Mouse (Mus musculus): ENCODE measurements around the gene Tfrc. TPM values are rescaled to one million over a fixed set of nuclear protein-coding genes. Genes with fewer than 3 reads are reported as not detected.

Gene Tfrc
- 82.9 TPM for total RNA-seq (2023)

GRCm38 (mm10) chr16:32608712-32609400 lies at the start of gene Tfrc:
Gene Tfrc, plus strand, starts transcription at chr16:32608920.

GRCm38 (mm10) chr16:32643661-32644061 lies 34.9 kb downstream of the Tfrc start, which contains the start of gene Tnk2:
Gene Tnk2, plus strand, starts transcription at chr16:32643874.

Other genes with a start within 250 kb of the Tfrc start
- not detected for gene Tm4sf19, start 208.4 kb upstream of the Tfrc start, total RNA-seq (2023)
- gene Tctex1d2, start 189.2 kb upstream of the Tfrc start, total RNA-seq (2023): 2.1 TPM
- gene Pcyt1a, start 178.0 kb upstream of the Tfrc start, total RNA-seq (2023): 28.1 TPM
- not detected for gene Slc51a, start 121.0 kb upstream of the Tfrc start, total RNA-seq (2023)
- not detected for gene Zdhhc19, start 112.7 kb upstream of the Tfrc start, total RNA-seq (2023)
- 42.7 TPM for gene Tnk2, start 35.0 kb downstream of the Tfrc start, total RNA-seq (2023)
- gene Muc4, start 127.0 kb downstream of the Tfrc start, total RNA-seq (2023): not detected
- not detected for gene Muc20, start 188.5 kb downstream of the Tfrc start, total RNA-seq (2023)
- gene Smbd1, start 201.6 kb downstream of the Tfrc start, total RNA-seq (2023): not detected

All from CD8-positive naive resting alpha-beta T cell, adult 57 days (primary cell).